Mouse (Mus musculus) heart, embryonic 16.5 days (tissue): Measurements from ENCODE around the gene Shld2. TPM values are rescaled to one million over a fixed set of nuclear protein-coding genes. Genes with fewer than 3 reads are reported as not detected.

Source experiments
- ATAC-seq: fragments of 200-750 bp; cut with Nextera tagmentation; replicated peaks from 2 replicates; pipeline ENCODE4 v1.8.0; 2017; ENCODE audit warnings: moderate number of reproducible peaks; ENCODE audit not compliant: insufficient read depth, low FRiP score; ENCODE audit errors: extremely low read depth
- H3K27ac ChIP-seq: fragments of 300-500 bp; sonication (generic); 2 replicates; pipeline ENCODE4 v1.5.1; 2014; ENCODE audit warnings: mild to moderate bottlenecking, low read length, control low read depth, moderate library complexity
- H3K27me3 ChIP-seq: fragments of 300-500 bp; sonication (generic); 2 replicates; pipeline ENCODE4 v1.6.1; 2014; ENCODE audit warnings: low read length, mixed read lengths; ENCODE audit not compliant: control insufficient read depth, insufficient read depth
- H3K36me3 ChIP-seq: fragments of 300-500 bp; sonication (generic); 2 replicates; pipeline ENCODE4 v1.6.1; 2014; ENCODE audit not compliant: control insufficient read depth, insufficient read depth
- H3K4me1 ChIP-seq: fragments of 300-500 bp; sonication (generic); 2 replicates; pipeline ENCODE4 v1.6.1; 2014; ENCODE audit warnings: low read length, mixed read lengths; ENCODE audit not compliant: control insufficient read depth, insufficient read depth
- H3K4me2 ChIP-seq: fragments of 300-500 bp; sonication (generic); 2 replicates; pipeline ENCODE4 v1.6.1; 2014; ENCODE audit warnings: low read depth, mild to moderate bottlenecking, control low read depth, low read length
- H3K4me3 ChIP-seq: fragments of 300-500 bp; sonication (generic); 2 replicates; pipeline ENCODE4 v1.5.1; 2014; ENCODE audit warnings: mild to moderate bottlenecking, control low read depth, low read length
- H3K9ac ChIP-seq: fragments of 300-500 bp; sonication (generic); 2 replicates; pipeline ENCODE4 v1.6.1; 2014; ENCODE audit warnings: low read length, control low read depth
- H3K9me3 ChIP-seq: fragments of 300-500 bp; sonication (generic); replicated peaks from 2 replicates; pipeline ENCODE4 v1.6.1; 2016; ENCODE audit warnings: low read length; ENCODE audit not compliant: control insufficient read depth
- WGBS: fragments of 180-500 bp; shearing (Covaris S2); extraction: QIAGEN DNeasy Blood & Tissue Kit; methylation state at CpG from one replicate; pipeline ENCODE4 v1.1.7; 2014; 5-methylcytosine and 5-hydroxymethylcytosine counted together
- polyA plus RNA-seq: library from polyadenylated mRNA; unstranded; fragments of >200 nt; fragmentation: Nextera tagmentation; extraction: Ambion mirVana; gene quantifications from 2 replicates; pipeline ENCODE4 v1.2.1, GENCODE M21; 2015

The Shld2 gene
- polyA plus RNA-seq, 1 experiment from 2014 or later, result 8.9 TPM

- 60% methylated on average over 11 of the region's 11 CpGs for WGBS
Measured at GRCm38 (mm10) chr14:34298871-34299700, 11.2 kb downstream of the Shld2 start.

GRCm38 (mm10) chr14:34297634-34298033 lies 12.7 kb downstream of the Shld2 start:
- no peak for ATAC-seq
- no peak overlapping the region for H3K9ac ChIP-seq
- H3K4me3 ChIP-seq, result no peak overlapping the region
- no peak overlapping the region for H3K4me2 ChIP-seq
- WGBS, result 66% methylated on average over 2 of the region's 2 CpGs
- H3K9me3 ChIP-seq, result no peaks in the 10 kb centered on the region
- H3K27me3 ChIP-seq, result no peaks in the 10 kb centered on the region
- no peak overlapping the region for H3K27ac ChIP-seq
- peaks cover 6% of the 10 kb centered on the region for H3K4me1 ChIP-seq
- peaks cover 5% of the 10 kb centered on the region; the same call in 1 of the 2 replicates for H3K36me3 ChIP-seq

More at GRCm38 (mm10) chr14:34298871-34299700, 11.2 kb downstream of the Shld2 start:
- Histone ChIP-seq H3K4me2 (no peak overlapping the region), H3K9me3 (no peaks in the 10 kb centered on the region), H3K27me3 (no peaks in the 10 kb centered on the region), H3K36me3 (peaks cover 5% of the 10 kb centered on the region; the same call in 1 of the 2 replicates), H3K27ac (no peak overlapping the region), H3K9ac (no peak overlapping the region), H3K4me3 (no peak overlapping the region), H3K4me1 (peaks cover 6% of the 10 kb centered on the region)
- ATAC-seq, result no peak

GRCm38 (mm10) chr14:34297038-34297437 lies 13.3 kb downstream of the Shld2 start:
- peaks cover 3% of the 10 kb centered on the region; the same call in 1 of the 2 replicates for H3K36me3 ChIP-seq
- no peak overlapping the region for H3K4me2 ChIP-seq
- WGBS, result 21% methylated on average over 4 of the region's 4 CpGs
- H3K27me3 ChIP-seq, result no peaks in the 10 kb centered on the region
- no peaks in the 10 kb centered on the region for H3K9me3 ChIP-seq
- no peak overlapping the region for H3K27ac ChIP-seq
- ATAC-seq, result no peak
- H3K9ac ChIP-seq, result no peak overlapping the region
- H3K4me1 ChIP-seq, result peaks cover 6% of the 10 kb centered on the region
- no peak overlapping the region for H3K4me3 ChIP-seq

GRCm38 (mm10) chr14:34296350-34296749 lies 13.9 kb downstream of the Shld2 start:
- WGBS, result 80% methylated on average over 7 of the region's 7 CpGs
- Histone ChIP-seq H3K36me3 (no peaks in the 10 kb centered on the region), H3K4me1 (peaks cover 6% of the 10 kb centered on the region), H3K27me3 (no peaks in the 10 kb centered on the region), H3K9ac (no peak overlapping the region), H3K27ac (no peak overlapping the region), H3K4me3 (no peak overlapping the region), H3K9me3 (no peaks in the 10 kb centered on the region), H3K4me2 (no peak overlapping the region)
- ATAC-seq, result no peak

- Histone ChIP-seq H3K9me3 (no peaks in the 10 kb centered on the region), H3K27me3 (no peaks in the 10 kb centered on the region), H3K9ac (no peak overlapping the region), H3K4me2 (no peak overlapping the region), H3K4me1 (peaks cover 8% of the 10 kb centered on the region), H3K27ac (no peak overlapping the region), H3K36me3 (no peaks in the 10 kb centered on the region), H3K4me3 (no peak overlapping the region)
- ATAC-seq, result no peak
- WGBS, result 92% methylated on average over 3 of the region's 3 CpGs
Measured at GRCm38 (mm10) chr14:34293641-34294040, 16.7 kb downstream of the Shld2 start.

GRCm38 (mm10) chr14:34290229-34290628 lies 20.1 kb downstream of the Shld2 start:
- Histone ChIP-seq H3K4me3 (no peak overlapping the region), H3K27me3 (no peaks in the 10 kb centered on the region), H3K9ac (no peak overlapping the region), H3K9me3 (no peaks in the 10 kb centered on the region), H3K27ac (no peak overlapping the region), H3K4me2 (no peak overlapping the region), H3K36me3 (no peaks in the 10 kb centered on the region), H3K4me1 (0 out of 2 replicates have a peak, but pooled peaks cover 2% of the 10 kb centered on the region)
- no peak for ATAC-seq
- 47% methylated on average over 1 of the region's 1 CpGs for WGBS

GRCm38 (mm10) chr14:34289259-34290015 lies 20.9 kb downstream of the Shld2 start:
- H3K9ac ChIP-seq, result no peak overlapping the region
- no peaks in the 10 kb centered on the region for H3K9me3 ChIP-seq
- H3K4me2 ChIP-seq, result no peak overlapping the region
- ATAC-seq, result no peak
- no peak overlapping the region for H3K4me3 ChIP-seq
- no peak overlapping the region for H3K27ac ChIP-seq
- H3K27me3 ChIP-seq, result no peaks in the 10 kb centered on the region
- H3K4me1 ChIP-seq, result 0 out of 2 replicates have a peak, but pooled peaks cover 2% of the 10 kb centered on the region
- 86% methylated on average over 3 of the region's 3 CpGs for WGBS
- H3K36me3 ChIP-seq, result no peaks in the 10 kb centered on the region

- Histone ChIP-seq H3K27ac (no peak overlapping the region), H3K27me3 (no peaks in the 10 kb centered on the region), H3K4me2 (no peak overlapping the region), H3K9ac (no peak overlapping the region), H3K9me3 (no peaks in the 10 kb centered on the region), H3K4me1 (0 out of 2 replicates have a peak, but pooled peaks cover 2% of the 10 kb centered on the region), H3K4me3 (no peak overlapping the region), H3K36me3 (no peaks in the 10 kb centered on the region)
- 58% methylated on average over 2 of the region's 2 CpGs for WGBS
- ATAC-seq, result no peak
Measured at GRCm38 (mm10) chr14:34288396-34288795, 21.9 kb downstream of the Shld2 start.

GRCm38 (mm10) chr14:34281736-34282269 lies 28.5 kb downstream of the Shld2 start:
- Histone ChIP-seq H3K9ac (no peak overlapping the region), H3K36me3 (no peaks in the 10 kb centered on the region), H3K4me2 (no peak overlapping the region), H3K27me3 (no peaks in the 10 kb centered on the region), H3K9me3 (no peaks in the 10 kb centered on the region), H3K4me3 (no peak overlapping the region), H3K27ac (no peak overlapping the region), H3K4me1 (no peaks in the 10 kb centered on the region)
- ATAC-seq, result no peak
- WGBS, result 92% methylated on average over 5 of the region's 5 CpGs
